Mouse (Mus musculus) left cerebral cortex, postnatal 14 days (tissue): ENCODE measurements at regions not wholly inside any gene's neighbourhood (a gene's known extent, or its start where the extent isn't known, plus 50 kb on each side); places are given as distances from the start of the nearest gene placed in this dataset.

Source experiments
- DNase-seq, 2 experiments: peaks; one replicate each; pipeline ENCODE4 v3.0.0; 2021 to 2022; ENCODE audit warnings: low spot score in 2 of 2, mixed read lengths in 1 of 2
- intact Hi-C: fragments of 180-260 bp; cut with DNase I; formaldehyde crosslinking; loops from one replicate; pipeline ENCODE4 v1.15.1; 2025

DNA sequence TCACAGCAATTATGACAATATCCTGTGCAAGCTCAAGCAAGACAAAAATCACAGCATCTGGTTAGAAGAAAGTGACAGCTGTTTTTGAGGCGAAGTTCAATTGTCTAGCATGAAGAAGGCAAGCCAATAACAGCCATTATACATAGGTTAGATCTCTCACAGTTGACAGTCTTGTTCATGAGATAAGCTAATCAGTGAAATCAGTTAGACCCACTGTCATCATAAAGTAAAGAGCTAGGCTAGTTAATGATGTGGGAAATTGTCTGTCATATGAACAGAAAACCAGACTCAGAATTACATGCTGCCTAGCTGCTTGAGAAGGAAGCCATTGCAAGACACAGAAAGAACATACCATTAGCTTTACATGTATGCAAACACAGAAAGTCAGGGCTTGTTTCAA lies 470.2 kb upstream of the 5930422O12Rik start:
- intact Hi-C loops = no loop called here
- DNase-seq = no peak

DNA sequence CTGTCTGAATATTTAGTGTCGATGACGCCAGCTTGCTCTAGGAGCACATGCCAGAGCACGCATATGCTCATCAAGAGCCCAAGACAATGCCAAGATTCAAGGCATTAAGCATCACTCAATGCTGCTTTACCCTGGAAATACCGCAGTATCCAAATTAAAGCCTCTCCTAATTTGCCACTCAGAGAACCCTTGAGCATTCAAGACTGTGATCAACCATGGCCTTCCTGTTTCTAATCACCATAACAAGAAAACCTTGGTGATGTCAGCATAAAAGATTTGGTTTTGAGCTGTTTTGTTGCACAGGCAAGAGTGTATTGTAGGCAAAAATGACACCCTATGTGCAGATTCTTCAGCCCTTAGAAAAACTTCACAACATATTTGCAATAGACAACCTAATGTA lies 469.7 kb upstream of the 5930422O12Rik start:
- DNase-seq = no peak
- intact Hi-C loops = no loop called here

DNA sequence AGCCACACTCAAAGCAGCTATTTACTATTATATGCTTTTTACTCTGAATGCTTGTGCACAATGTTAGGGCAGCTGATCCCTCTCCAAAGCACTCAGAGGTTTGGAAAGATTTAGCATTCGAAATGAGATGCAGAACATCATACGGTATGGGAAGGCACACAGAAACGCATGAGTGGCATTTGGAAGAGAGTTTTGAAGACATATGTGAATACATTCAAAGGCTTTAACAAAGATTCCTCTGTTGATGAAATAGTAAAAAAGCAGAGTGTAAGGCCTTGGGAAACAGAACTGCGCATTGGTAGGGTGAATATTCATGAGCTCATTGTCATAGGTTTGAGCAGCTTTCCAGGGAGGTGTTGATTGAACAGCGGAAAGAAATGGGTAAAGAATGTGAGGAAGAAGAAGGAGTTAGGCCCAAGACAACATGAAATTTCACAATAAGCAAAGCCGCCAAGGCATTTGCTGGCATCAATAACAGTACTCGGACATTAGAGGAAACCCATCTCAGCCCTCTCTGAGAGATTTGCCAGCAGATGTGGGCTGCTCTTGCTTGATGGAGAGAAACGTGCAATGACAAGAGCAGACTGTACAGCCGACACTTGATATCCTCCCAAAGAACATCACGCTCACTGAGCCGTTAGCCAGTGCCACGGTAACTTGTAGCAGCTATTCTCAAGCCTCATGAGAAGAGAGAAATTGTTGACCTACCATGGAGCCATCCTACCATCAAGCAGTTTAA lies 469.0 kb upstream of the 5930422O12Rik start:
- DNase-seq = no peak
- intact Hi-C loops = no loop called here

DNA sequence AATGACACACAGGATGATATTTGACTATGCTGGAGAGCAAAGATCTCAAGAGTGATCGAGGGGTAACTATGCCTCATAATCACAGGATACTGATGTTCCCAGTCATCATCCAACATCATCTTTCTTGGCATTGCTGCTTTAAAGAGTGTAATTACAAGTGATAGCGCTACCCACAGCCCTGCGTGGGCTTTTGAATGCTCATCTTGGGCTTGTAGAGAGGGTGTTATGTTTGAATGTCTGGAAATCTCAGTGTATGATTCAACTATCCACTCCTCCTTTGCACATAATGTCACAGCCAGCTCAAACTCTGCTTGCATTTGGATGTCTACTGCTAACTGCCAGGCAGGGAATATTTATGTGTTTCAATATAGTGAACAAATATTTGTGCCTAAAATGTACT lies 438.3 kb upstream of the 5930422O12Rik start:
- intact Hi-C loops = no loop called here
- DNase-seq = peak in 1 of 2 experiments; percentile 60

DNA sequence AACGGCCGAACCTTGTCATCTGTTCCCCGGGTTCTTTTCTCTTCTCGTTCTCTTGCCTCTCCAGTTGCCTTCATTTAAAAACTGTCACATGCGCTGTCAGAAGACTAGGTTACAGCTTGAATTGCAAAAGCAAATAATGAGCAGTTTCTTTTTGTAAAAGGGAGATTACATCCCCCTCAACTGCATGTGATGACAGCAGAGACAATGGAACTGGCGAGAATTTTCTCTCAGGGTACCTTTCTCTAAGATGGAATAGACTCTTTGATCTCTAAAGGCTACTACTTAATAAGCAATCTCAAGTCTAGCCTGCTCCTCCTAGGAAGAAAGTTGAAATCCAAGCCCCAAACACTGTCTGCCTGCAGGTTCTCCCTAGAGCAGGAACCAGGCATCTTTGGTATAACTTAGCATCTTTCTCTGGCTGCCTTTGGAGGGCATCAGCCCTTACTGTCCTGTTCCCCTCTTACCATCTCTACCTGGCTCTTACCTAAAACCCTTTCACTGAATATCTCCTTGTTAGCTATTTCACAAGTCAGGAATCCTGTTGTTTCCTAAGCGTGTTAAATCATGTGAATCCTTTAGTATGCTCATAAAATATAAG lies 424.4 kb upstream of the 5930422O12Rik start:
- intact Hi-C loops = no loop called here

DNA sequence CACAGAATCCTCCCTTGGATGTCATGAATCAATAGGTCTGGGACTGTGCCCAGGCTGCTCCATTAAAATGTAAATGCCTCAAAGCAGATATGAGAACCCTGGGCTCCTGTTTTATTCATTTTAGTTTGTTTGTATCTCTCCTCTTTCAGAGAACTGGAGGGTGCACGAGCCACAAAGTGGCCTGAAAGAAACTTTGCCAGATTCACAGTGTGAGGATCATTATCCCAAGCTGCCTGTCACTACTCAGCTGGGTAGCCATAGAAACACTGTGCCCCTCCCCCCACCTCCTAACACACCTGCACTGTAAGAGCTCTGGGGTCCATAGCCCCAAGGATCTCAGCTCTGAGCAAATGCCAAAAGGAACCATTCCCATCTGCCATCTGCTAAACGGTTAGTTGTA lies 423.9 kb upstream of the 5930422O12Rik start:
- intact Hi-C loops = no loop called here
- DNase-seq = no peak

More for the DNA sequence above, 424.4 kb upstream of the 5930422O12Rik start:
- peak in 1 of 2 experiments; percentile 38 for DNase-seq

DNA sequence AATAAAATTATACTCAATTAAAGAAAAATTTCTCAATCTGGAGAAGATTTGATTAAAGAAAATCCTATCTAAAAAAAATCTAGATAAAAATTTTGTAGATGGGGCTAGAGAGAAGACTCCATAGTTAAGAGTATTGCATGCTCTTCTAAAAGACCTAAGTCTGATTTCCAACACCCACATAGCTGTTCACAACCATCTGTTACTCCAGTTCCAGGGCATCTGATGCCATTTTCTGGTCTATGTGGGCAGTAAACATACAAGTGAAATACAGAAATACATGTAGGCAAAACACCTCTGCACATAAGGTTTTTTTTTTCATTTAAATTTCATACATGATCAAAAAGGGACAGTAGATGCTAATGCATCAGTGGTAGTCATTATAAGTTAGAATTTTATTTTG lies 418.4 kb upstream of the 5930422O12Rik start:
- DNase-seq = no peak
- intact Hi-C loops = no loop called here

DNA sequence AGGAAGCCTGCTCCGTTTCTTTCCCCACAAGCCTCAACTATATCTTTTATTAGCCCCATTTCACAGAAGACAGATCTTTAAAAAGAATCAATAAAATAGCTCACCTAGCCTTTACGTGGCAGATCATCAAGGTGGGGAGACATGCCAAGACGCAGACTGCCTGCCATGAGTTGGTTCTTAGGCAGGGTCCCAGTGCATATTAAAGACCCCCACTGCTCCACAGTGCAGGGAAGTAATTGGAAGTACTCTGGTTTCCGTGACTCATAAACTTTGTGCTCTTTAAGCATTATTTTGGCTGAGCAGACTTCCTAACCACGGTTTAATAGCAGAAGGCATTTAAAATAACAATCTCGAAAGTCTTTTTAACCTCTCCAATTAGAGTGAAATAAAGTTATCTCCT lies 415.7 kb upstream of the 5930422O12Rik start:
- intact Hi-C loops = no loop called here

DNA sequence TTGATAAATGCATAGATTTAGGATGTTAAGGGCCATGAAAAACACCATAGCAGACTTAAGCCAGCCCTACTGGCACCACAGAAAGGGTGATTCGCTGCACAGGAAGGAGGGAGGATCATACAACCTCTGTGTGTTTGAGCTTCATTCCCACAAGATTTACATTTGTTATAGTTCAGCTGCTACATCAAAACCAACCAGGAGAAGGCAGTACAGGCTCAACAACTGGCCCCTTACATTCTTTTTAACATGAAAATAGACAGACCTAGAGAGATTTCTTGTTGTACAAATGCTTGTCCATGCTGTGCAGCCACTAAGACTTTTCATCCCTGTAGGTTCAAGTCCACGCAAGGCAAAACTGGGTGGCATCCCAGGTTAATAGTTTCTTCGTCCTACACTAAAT lies 412.6 kb upstream of the 5930422O12Rik start:
- intact Hi-C loops = loop anchor here (5.0 kb wide), 1 partner anchor 166 kb away; no protein-coding TSS in a partner anchor

More for the DNA sequence above, 415.7 kb upstream of the 5930422O12Rik start:
- DNase-seq = no peak

DNA sequence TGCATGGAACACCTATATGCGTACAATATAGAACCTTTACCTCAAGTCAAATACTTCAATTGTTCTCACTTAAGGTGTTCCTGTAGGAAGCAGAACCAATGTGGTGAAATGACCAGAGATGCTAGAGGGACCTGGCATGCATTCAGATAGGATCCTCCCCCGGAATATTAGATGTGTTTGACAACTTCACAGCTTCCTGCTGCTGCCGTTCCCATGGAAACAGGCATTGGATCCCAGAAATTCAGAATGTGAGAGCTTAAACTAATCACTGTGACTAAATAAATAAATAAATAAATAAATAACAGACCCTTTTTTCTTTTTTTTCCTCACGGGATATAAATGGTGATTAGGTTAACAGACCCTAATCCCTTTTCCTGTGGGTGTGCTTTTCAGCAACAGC lies 401.5 kb upstream of the 5930422O12Rik start:
- intact Hi-C loops = no loop called here
- DNase-seq = no peak

More for the DNA sequence above, 412.6 kb upstream of the 5930422O12Rik start:
- no peak for DNase-seq

DNA sequence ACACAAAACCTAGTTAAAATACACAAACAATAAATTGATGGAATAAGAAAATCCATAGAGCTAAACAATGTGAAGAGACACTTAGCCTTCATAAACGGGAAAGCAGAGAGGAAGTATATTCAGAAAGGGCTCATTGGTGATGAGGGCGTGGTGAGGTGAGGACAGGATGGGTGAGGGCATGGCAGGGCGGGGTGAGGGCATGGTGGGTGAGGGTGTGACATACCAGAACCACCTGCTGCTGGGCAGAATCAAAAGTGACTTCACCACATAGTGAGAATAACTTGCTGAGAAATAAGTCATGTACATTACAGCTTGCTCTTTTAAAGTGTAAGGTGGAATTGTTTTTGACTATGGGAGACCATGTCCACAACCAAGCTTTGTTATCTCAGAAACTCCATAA lies 399.1 kb upstream of the 5930422O12Rik start:
- intact Hi-C loops = no loop called here
- DNase-seq = no peak

DNA sequence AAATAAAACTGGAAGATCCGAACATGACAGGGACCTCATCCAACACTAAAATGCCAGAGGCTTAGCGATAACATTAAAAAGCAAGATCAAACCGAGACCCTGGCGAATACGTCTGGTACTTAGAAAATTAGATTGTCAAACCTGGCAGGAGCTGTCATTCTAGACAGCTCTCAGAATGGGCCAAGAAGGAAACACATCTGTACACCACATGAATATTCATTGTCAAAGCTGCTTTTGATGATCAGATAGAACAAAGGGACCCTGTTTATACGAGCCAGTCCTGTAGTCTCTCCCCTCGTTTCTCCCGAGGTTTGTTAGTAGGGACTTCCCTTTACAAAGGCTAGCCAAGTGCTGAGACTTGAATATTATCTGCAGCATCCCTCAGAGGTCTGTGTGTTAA lies 376.5 kb upstream of the 5930422O12Rik start:
- intact Hi-C loops = no loop called here
- DNase-seq = no peak

DNA sequence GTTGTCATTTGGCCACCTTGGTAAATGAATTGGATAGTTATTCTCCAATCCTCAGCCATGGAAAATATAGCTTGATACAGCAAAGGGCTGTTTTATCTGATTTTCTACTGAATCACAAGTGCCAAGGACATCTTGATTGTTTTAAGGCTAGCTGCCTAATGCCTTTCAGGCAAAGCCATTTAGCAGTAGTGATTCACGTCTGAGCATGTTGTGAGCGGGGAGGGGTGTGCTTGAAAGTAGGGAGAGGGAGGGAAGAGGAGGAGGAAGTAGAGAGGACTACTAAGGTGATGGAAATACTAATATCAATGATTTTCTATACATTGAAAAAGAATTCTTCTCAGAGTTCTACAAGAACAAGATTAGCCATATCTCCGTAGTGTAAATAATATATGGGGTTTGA lies 362.9 kb upstream of the 5930422O12Rik start:
- DNase-seq = no peak
- intact Hi-C loops = no loop called here

DNA sequence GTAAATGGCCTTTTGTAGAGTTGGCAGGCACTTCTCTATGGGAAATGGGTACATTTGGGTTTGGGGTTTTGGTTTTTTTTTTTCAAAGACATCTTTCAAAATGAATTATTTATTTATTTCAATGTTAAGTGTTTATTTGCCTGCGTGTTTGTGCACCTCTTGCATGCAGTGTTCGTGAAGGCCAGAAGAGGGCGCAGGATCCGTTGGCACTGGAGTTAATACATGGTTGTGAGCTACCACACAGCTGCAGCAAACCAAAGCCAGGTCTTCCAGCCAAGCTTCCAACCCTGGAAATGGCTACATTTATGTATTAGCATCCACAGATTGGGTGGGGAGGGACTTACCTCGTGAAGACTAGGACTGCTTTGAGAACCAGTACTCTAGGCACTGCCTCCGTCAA lies 362.3 kb upstream of the 5930422O12Rik start:
- no peak for DNase-seq
- intact Hi-C loops = no loop called here

DNA sequence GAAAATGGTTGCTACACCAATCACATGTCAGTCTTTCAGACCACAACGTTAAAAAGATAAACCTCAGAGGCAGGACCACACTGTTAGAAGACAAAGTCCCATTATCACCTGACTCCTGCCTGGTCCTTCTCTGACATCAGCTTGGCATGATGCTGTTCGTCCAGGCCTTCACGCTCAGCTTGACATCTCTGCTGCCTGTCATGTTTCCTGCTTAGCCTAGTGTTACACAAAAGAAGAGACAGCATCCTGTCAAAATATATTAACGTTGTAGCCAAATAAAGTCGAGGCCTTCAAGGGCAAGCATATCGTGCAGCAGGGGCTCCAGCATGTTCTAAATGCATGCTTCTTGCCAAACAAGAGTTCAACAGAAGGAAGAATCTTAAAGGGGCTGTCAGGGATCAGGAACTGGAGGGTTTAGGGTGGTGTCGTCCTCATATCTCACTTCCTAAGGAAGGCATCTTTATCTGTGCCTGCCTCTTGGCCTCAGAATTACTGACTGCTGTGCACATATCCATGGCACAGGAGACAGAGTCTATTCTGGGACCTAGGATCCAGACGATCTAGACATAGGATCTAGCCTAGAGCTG lies 361.0 kb upstream of the 5930422O12Rik start:
- no peak for DNase-seq
- intact Hi-C loops = no loop called here

DNA sequence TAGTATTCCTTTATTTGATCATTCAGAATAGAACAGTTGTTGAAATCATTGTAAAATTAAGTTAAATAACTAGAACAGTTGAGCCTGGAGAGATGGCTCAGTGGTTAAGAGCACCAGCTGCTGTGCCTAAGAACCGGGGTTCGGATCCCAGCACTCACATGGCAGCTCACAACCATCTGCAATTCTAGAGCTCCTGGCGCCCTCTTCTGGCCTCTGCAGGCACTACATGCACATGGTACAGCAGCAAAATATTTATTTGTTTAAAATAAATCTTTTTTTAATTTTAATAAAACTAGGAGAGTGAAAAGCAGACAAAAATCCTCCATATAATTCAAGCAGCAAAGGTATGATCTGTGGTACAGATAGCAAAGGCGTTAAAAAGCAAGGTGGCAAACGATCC lies 360.0 kb upstream of the 5930422O12Rik start:
- intact Hi-C loops = no loop called here
- no peak for DNase-seq

DNA sequence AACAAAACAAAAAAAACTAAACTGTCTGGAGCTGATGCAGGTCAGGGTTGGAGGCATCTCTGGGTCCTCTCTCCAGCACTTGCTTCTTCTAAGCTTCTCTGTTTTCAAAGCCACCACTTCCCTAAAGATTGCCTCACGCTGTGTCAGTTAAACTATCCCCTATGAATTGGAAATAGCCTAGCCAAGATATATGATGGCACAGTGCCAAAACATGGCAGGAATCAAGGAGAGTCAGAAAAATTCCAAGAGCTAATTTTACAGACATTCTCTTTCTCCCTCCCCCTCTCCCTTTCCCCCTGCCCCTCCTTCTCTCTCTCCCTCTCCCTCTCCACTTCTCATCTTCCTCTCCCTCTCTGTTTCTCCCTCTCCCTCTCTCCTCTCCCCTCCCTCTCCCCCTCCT lies 353.3 kb upstream of the 5930422O12Rik start:
- no peak for DNase-seq
- intact Hi-C loops = no loop called here

DNA sequence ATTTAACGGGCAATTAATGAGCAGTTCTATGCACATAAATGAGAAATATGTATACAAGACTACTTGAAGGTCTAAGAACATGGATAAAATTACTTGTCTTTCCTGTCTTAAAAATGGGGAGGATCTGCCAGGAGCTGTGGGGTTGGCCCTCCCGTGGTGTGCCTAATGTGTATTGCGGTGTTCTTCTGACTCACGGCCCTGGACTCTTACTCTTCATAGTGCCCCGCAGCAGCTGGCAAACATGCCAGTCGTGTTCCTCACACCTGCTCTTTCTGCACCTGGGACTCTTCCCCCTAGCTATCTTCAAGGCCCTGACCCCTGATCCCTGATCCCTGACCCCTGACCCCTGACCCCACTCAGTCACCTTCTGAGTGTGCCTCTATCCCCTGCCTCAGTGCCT lies 352.3 kb upstream of the 5930422O12Rik start:
- intact Hi-C loops = no loop called here

DNA sequence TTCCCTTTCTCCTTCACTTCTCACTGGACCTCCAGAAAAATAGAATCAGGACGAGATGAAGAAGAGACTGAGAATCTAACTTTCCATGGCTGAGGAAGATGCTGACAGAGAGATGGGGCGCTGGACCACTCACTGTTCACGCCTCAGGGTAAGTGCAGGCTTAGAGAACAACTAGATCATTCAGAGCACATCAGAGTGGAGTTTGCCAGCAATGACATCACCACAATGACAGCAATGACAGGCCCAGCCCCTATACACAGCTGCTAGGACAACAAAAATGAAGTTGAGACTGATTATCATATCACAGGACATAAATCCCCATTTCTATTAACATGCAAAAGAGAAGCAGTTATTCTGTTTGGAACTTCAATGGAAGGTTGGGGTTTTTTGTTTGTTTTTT lies 350.4 kb upstream of the 5930422O12Rik start:
- DNase-seq = no peak
- intact Hi-C loops = no loop called here

More for the DNA sequence above, 352.3 kb upstream of the 5930422O12Rik start:
- DNase-seq = no peak

DNA sequence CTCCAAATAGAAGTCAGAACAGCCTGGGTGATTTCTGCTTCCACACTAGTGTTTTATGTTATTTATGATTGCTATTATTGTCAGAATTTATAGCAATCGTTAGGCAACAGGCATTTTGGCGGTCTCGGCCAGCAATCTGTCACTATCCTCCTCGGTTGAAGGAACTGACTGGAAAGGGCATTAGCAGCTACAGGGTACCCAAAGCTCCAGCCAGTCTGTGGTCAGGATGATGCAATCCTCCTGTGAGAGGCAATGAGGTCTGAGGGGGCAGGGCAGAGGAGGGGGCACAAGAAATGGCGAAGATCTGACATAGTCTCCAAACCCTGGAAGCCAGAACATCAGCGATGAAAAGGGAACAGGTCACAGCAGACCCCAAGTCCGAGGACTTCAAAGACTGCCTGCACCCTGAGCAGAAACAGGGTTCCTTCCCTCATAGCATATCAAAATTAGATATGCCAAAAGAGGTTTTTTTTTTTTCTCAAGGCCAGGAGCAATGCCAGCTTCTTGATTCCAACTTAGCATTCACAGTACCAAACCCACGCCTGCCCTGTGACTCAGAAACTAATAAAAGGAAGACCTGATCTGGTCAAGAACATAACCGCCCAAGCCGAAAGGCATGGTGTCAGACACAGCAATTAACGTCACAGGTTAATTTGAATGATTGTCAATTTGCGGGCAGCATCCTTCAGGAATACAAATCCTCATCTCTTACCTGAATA lies 348.5 kb upstream of the 5930422O12Rik start:
- intact Hi-C loops = no loop called here
- DNase-seq = no peak
